8 mouse cellular contexts compared by ENCODE assay signal in the genomic region with DNA sequence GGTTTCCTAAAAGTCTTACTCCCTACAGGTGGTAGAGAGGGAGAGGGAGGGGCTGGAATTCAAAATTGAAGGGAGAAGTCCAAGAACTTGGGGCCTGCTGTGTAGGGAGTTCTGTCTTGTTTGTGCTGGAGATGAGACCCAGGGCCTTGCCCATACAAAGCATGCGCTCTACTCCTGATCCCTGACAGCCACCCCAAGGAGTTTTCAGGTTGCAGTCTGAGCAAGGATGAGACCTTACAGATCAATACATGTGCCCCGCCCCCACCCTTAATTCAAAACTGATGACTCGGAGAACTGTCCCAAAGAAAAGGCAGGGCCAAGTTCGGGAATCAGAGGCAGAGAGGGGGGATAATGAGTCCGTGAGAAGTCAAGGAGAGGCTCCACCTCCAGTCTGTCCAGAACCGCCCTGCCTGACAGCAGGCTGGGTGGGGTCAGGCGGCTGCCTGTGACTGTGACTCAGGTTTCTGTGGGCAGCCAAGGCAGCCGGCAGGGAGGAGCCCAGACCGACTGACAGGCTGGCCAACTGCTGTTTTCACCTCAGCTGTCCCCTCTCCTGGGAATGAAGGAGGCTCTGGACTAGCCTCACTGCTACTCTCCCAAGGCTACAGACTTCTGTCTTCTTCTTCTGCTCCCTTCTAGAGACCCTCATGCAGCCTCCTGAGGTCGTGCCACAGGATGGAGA. TPM values are rescaled to one million over a fixed set of nuclear protein-coding genes. Genes with fewer than 3 reads are reported as not detected.
DNase-seq lines count a peak whose midpoint lies in the region; ATAC-seq and TF ChIP-seq lines count a peak whose summit lies in the region.

No protein-coding gene starts in this region.

- intact Hi-C loops in heart, postnatal 36 days (cut with DNase I) = loop anchor here (5.0 kb wide), 3 partner anchors 47 to 173 kb away; no protein-coding TSS in a partner anchor

- H3K9ac ChIP-seq in forebrain, embryonic 12.5 days = no peak overlapping the region
- no peak overlapping the region for H3K9ac ChIP-seq in forebrain, embryonic 14.5 days (ENCODE audit: low read length)
- H3K9ac ChIP-seq in embryonic facial prominence, embryonic 14.5 days (ENCODE audit: low read depth, low read length) = peak overlapping the region; percentile 41; the same call in 1 of the 2 replicates
- H3K9ac ChIP-seq in limb, embryonic 14.5 days (ENCODE audit: low read depth, low read length, severe bottlenecking) = no peak overlapping the region

- H3K27ac ChIP-seq in forebrain, embryonic 12.5 days = peak overlapping the region; percentile 56; the same call in 1 of the 2 replicates
- H3K27ac ChIP-seq in forebrain, embryonic 14.5 days (ENCODE audit: low read depth, low read length) = no peak overlapping the region
- peak overlapping the region; percentile 93 for H3K27ac ChIP-seq in embryonic facial prominence, embryonic 14.5 days (replicated peaks; ENCODE audit: low read depth, low read length)
- H3K27ac ChIP-seq in limb, embryonic 14.5 days (replicated peaks; ENCODE audit: low read depth, low read length) = peak overlapping the region; percentile 70

- 0 out of 2 replicates have a peak overlapping the region, but pooled peaks have one; percentile 2 for H3K4me2 ChIP-seq in forebrain, embryonic 12.5 days
- H3K4me2 ChIP-seq in forebrain, embryonic 14.5 days (ENCODE audit: low read length) = no peak overlapping the region
- peak overlapping the region; percentile 52 for H3K4me2 ChIP-seq in embryonic facial prominence, embryonic 14.5 days (ENCODE audit: low read depth, low read length)
- peak overlapping the region; percentile 37 for H3K4me2 ChIP-seq in limb, embryonic 14.5 days (replicated peaks; ENCODE audit: low read depth, low read length, severe bottlenecking)

- WGBS in forebrain, embryonic 12.5 days = 11% methylated on average over 10 of the region's 10 CpGs
- 18% methylated on average over 10 of the region's 10 CpGs for WGBS in forebrain, embryonic 14.5 days
- 4% methylated on average over 10 of the region's 10 CpGs for WGBS in embryonic facial prominence, embryonic 14.5 days
- WGBS in limb, embryonic 14.5 days = 10% methylated on average over 9 of the region's 10 CpGs

- peaks cover 59% of the 10 kb centered on the region for H3K4me1 ChIP-seq in forebrain, embryonic 12.5 days
- H3K4me1 ChIP-seq in forebrain, embryonic 14.5 days (ENCODE audit: control insufficient read depth, insufficient read depth, low read length) = peaks cover 26% of the 10 kb centered on the region
- H3K4me1 ChIP-seq in embryonic facial prominence, embryonic 14.5 days (ENCODE audit: control insufficient read depth, insufficient read depth, low read length) = peaks cover 39% of the 10 kb centered on the region
- H3K4me1 ChIP-seq in limb, embryonic 14.5 days (ENCODE audit: control insufficient read depth, insufficient read depth, low read length) = peaks cover 46% of the 10 kb centered on the region

- DNase-seq in forebrain, embryonic 14.5 days (ENCODE audit: low spot score) = no peak
- DNase-seq in adrenal gland, adult 18-20 months (ENCODE audit: low spot score in 2 of 2) = peak; percentile 65 to 69
- peak; percentile 92 for DNase-seq in embryonic facial prominence, embryonic 14.5 days (ENCODE audit: low spot score)
- DNase-seq in heart, postnatal 36 days = peak; percentile 77 to 84
- DNase-seq in limb, embryonic 14.5 days (ENCODE audit: low spot score) = peak; percentile 78
- DNase-seq in monocyte, adult 2 months (ENCODE audit: low read depth in 1 of 2, low spot score in 2 of 2) = peak; percentile 80 to 81
- peak; percentile 42 for DNase-seq in thymus, postnatal 4 days

- TF ChIP-seq POLR2A in limb, embryonic 14.5 days (IDR thresholded peaks at IDR 0.05; ENCODE audit: borderline replicate concordance, extremely low read depth, insufficient read depth, insufficient read length) = no peak

- H3K27me3 ChIP-seq in forebrain, embryonic 12.5 days = 0 out of 2 replicates have a peak, but pooled peaks cover 6% of the 10 kb centered on the region
- H3K27me3 ChIP-seq in forebrain, embryonic 14.5 days (replicated peaks; ENCODE audit: control insufficient read depth, insufficient read depth, low read length) = no peaks in the 10 kb centered on the region
- H3K27me3 ChIP-seq in embryonic facial prominence, embryonic 14.5 days (replicated peaks; ENCODE audit: control insufficient read depth, insufficient read depth, low read length) = no peaks in the 10 kb centered on the region
- no peaks in the 10 kb centered on the region for H3K27me3 ChIP-seq in limb, embryonic 14.5 days (ENCODE audit: control insufficient read depth, insufficient read depth, low read length)

- no peak for ATAC-seq in forebrain, embryonic 12.5 days (ENCODE audit: low FRiP score)
- no peak for ATAC-seq in forebrain, embryonic 14.5 days
- peak; percentile 16; the same call in 1 of the 2 replicates for ATAC-seq in embryonic facial prominence, embryonic 14.5 days (ENCODE audit: low read depth)
- peak; percentile 24 for ATAC-seq in limb, embryonic 14.5 days (ENCODE audit: low FRiP score, low read depth)

- H3K4me3 ChIP-seq in forebrain, embryonic 12.5 days (replicated peaks) = no peak overlapping the region
- H3K4me3 ChIP-seq in forebrain, embryonic 14.5 days (ENCODE audit: low read depth, low read length) = no peak overlapping the region
- H3K4me3 ChIP-seq in embryonic facial prominence, embryonic 14.5 days (ENCODE audit: low read depth, low read length) = no peak overlapping the region
- 0 out of 2 replicates have a peak overlapping the region, but pooled peaks have one; percentile 1 for H3K4me3 ChIP-seq in limb, embryonic 14.5 days (replicated peaks; ENCODE audit: low read length)

- no peaks in the 10 kb centered on the region for H3K36me3 ChIP-seq in forebrain, embryonic 12.5 days (replicated peaks)
- H3K36me3 ChIP-seq in forebrain, embryonic 14.5 days (ENCODE audit: control insufficient read depth, insufficient read depth, low read length) = no peaks in the 10 kb centered on the region
- H3K36me3 ChIP-seq in embryonic facial prominence, embryonic 14.5 days (ENCODE audit: control insufficient read depth, insufficient read depth, low read length) = no peaks in the 10 kb centered on the region; the same call in 1 of the 2 replicates
- H3K36me3 ChIP-seq in limb, embryonic 14.5 days (ENCODE audit: control insufficient read depth, insufficient read depth, low read length) = peaks cover 3% of the 10 kb centered on the region; the same call in 1 of the 2 replicates

- H3K9me3 ChIP-seq in forebrain, embryonic 12.5 days = no peaks in the 10 kb centered on the region
- H3K9me3 ChIP-seq in forebrain, embryonic 14.5 days (replicated peaks; ENCODE audit: control insufficient read depth, low read length) = no peaks in the 10 kb centered on the region
- H3K9me3 ChIP-seq in embryonic facial prominence, embryonic 14.5 days (ENCODE audit: control insufficient read depth, low read length) = no peaks in the 10 kb centered on the region
- no peaks in the 10 kb centered on the region for H3K9me3 ChIP-seq in limb, embryonic 14.5 days (ENCODE audit: control insufficient read depth, low read length)

RNA-seq across cellular contexts. Expression of gene Trappc3, which starts 1.5 kb away (rescaled TPM):
- polyA plus RNA-seq in forebrain, embryonic 12.5 days (2016; fragmentation: Nextera tagmentation; extraction: Ambion mirVana) = 104 and 108 TPM in 2 replicates
- 36.9 and 39.3 TPM in 2 replicates for polyA plus RNA-seq in forebrain, embryonic 14.5 days (2014; fragmentation: Nextera tagmentation; extraction: Ambion mirVana)
- total RNA-seq in adrenal gland, adult 18-20 months (2021) = 10 to 100 TPM; 89.7 to 92.1 TPM
- 32.9 and 33.0 TPM in 2 replicates for polyA plus RNA-seq in embryonic facial prominence, embryonic 14.5 days (2014; fragmentation: Nextera tagmentation; extraction: Ambion mirVana)
- total RNA-seq in heart, postnatal 36 days (2021) = 10 to 100 TPM; 45.9 to 46.3 TPM
- 93.6 and 113 TPM in 2 replicates for polyA plus RNA-seq in limb, embryonic 14.5 days (2012; rRNA removed)
- polyA plus RNA-seq in limb, embryonic 14.5 days (2014; fragmentation: Nextera tagmentation; extraction: Ambion mirVana) = 34.5 and 38.3 TPM in 2 replicates

RNA-seq across cellular contexts. Expression of gene Map7d1, which starts 4.5 kb away (rescaled TPM):
- polyA plus RNA-seq in forebrain, embryonic 12.5 days (2016; fragmentation: Nextera tagmentation; extraction: Ambion mirVana) = 104 and 105 TPM in 2 replicates
- 54.8 and 67.8 TPM in 2 replicates for polyA plus RNA-seq in forebrain, embryonic 14.5 days (2014; fragmentation: Nextera tagmentation; extraction: Ambion mirVana)
- 10 to 100 TPM; 56.3 to 63.1 TPM for total RNA-seq in adrenal gland, adult 18-20 months (2021)
- polyA plus RNA-seq in embryonic facial prominence, embryonic 14.5 days (2014; fragmentation: Nextera tagmentation; extraction: Ambion mirVana) = 62.4 and 64.2 TPM in 2 replicates
- 100 to 1,000 TPM; 248 to 259 TPM for total RNA-seq in heart, postnatal 36 days (2021)
- 113 and 119 TPM in 2 replicates for polyA plus RNA-seq in limb, embryonic 14.5 days (2012; rRNA removed)
- 58.3 and 68.4 TPM in 2 replicates for polyA plus RNA-seq in limb, embryonic 14.5 days (2014; fragmentation: Nextera tagmentation; extraction: Ambion mirVana)

RNA-seq across cellular contexts. Expression of gene Col8a2, which starts 25.9 kb away (rescaled TPM):
- 16.0 and 22.6 TPM in 2 replicates for polyA plus RNA-seq in forebrain, embryonic 12.5 days (2016; fragmentation: Nextera tagmentation; extraction: Ambion mirVana)
- 1.2 and 2.9 TPM in 2 replicates for polyA plus RNA-seq in forebrain, embryonic 14.5 days (2014; fragmentation: Nextera tagmentation; extraction: Ambion mirVana)
- 1 to 10 TPM; 2.6 to 2.8 TPM for total RNA-seq in adrenal gland, adult 18-20 months (2021)
- polyA plus RNA-seq in embryonic facial prominence, embryonic 14.5 days (2014; fragmentation: Nextera tagmentation; extraction: Ambion mirVana) = 78.9 and 83.0 TPM in 2 replicates
- total RNA-seq in heart, postnatal 36 days (2021) = under 1 TPM; 0.61 to 0.62 TPM
- 50.3 and 57.4 TPM in 2 replicates for polyA plus RNA-seq in limb, embryonic 14.5 days (2012; rRNA removed)
- polyA plus RNA-seq in limb, embryonic 14.5 days (2014; fragmentation: Nextera tagmentation; extraction: Ambion mirVana) = 74.6 and 75.4 TPM in 2 replicates

RNA-seq across cellular contexts. Expression of gene Thrap3, which starts 58.1 kb away (rescaled TPM):
- 284 and 305 TPM in 2 replicates for polyA plus RNA-seq in forebrain, embryonic 12.5 days (2016; fragmentation: Nextera tagmentation; extraction: Ambion mirVana)
- polyA plus RNA-seq in forebrain, embryonic 14.5 days (2014; fragmentation: Nextera tagmentation; extraction: Ambion mirVana) = 128 and 152 TPM in 2 replicates
- total RNA-seq in adrenal gland, adult 18-20 months (2021) = 100 to 1,000 TPM; 142 to 182 TPM
- polyA plus RNA-seq in embryonic facial prominence, embryonic 14.5 days (2014; fragmentation: Nextera tagmentation; extraction: Ambion mirVana) = 185 and 198 TPM in 2 replicates
- 100 to 1,000 TPM; 119 to 123 TPM for total RNA-seq in heart, postnatal 36 days (2021)
- 168 and 191 TPM in 2 replicates for polyA plus RNA-seq in limb, embryonic 14.5 days (2012; rRNA removed)
- 204 and 229 TPM in 2 replicates for polyA plus RNA-seq in limb, embryonic 14.5 days (2014; fragmentation: Nextera tagmentation; extraction: Ambion mirVana)

Comparison
In these comparisons a context has a peak if more than half of its experiments do, and no peak if none do; other contexts are left out.
1. ATAC-seq: peak in embryonic facial prominence, embryonic 14.5 days (single experiment) and limb, embryonic 14.5 days (single experiment); none in forebrain, embryonic 12.5 days (single experiment) and forebrain, embryonic 14.5 days (single experiment).